Mouse (Mus musculus): Measurements from ENCODE around the gene Gm8122. TPM values are rescaled to one million over a fixed set of nuclear protein-coding genes. Genes with fewer than 3 reads are reported as not detected.
"Not testable (repeated sequence)": the region's sequence is repeated elsewhere in the genome, so short reads cannot be mapped to it uniquely, and the experiment has no call there.

Gm8122 gene
- polyA plus RNA-seq, 1 experiment = not detected

DNA sequence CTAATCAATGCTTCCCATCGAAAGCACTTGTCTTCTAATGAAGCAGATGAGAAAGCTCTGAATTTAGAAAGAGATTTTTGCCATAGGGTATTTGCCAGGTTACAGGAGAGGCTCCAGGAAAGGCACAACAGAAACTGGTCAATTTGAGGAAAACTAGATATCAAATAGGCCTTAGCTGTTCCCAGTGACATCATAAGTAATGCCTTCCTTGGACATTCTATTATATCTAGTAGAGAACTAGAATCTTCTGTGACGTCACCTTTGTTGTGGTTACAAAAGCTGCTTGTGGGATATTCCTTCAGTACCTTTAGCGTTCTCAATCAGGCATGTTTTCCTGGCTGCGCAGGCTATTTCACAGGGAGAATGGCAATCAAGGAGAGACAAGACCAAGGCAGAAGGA, 23.2 kb upstream of the Gm8122 start, which contains the start of gene Gm8126:
TSS of gene Gm8126 (plus strand) at position 301 of the 400 bp plus-strand sequence.
- H3K4me3 ChIP-seq (ENCODE audit: low read depth, low read length); H3K9ac ChIP-seq (ENCODE audit: low read depth, poor library complexity, severe bottlenecking); H3K36me3 ChIP-seq (ENCODE audit: control insufficient read depth, insufficient read depth, low read length, poor library complexity, severe bottlenecking); H3K27ac ChIP-seq (ENCODE audit: insufficient read depth, low read length); H3K4me1 ChIP-seq (ENCODE audit: control insufficient read depth, insufficient read depth, low read length); H3K27me3 ChIP-seq (ENCODE audit: control insufficient read depth, insufficient read depth, low read length, poor library complexity, severe bottlenecking); H3K9me3 ChIP-seq (replicated peaks; ENCODE audit: control insufficient read depth, insufficient read depth, low read length, poor library complexity, severe bottlenecking): not testable (repeated sequence)

DNA sequence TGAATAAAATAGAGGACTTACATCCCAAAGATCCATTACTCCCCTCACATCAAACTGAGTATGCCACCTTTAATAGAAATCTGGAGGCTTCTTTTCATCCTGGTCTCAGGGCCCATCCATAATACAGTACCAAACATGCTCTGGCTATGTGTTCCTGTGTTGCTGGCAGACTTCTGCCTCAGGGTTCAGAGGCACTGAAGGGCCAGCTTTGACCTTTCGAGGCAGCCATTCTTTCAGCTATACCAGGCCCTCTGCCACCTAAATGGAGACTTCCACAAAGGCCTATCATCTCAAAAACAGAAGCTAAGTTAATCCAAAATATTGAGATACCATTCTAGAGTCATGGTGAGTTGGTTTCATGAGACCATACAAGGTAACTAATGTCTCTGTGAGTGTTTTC, 21.4 kb upstream of the Gm8122 start:
- not testable (repeated sequence) for H3K36me3 ChIP-seq (ENCODE audit: control insufficient read depth, insufficient read depth, low read length, poor library complexity, severe bottlenecking); H3K27ac ChIP-seq (ENCODE audit: insufficient read depth, low read length); H3K9ac ChIP-seq (ENCODE audit: low read depth, poor library complexity, severe bottlenecking); H3K27me3 ChIP-seq (ENCODE audit: control insufficient read depth, insufficient read depth, low read length, poor library complexity, severe bottlenecking); H3K9me3 ChIP-seq (replicated peaks; ENCODE audit: control insufficient read depth, insufficient read depth, low read length, poor library complexity, severe bottlenecking); H3K4me3 ChIP-seq (ENCODE audit: low read depth, low read length); H3K4me1 ChIP-seq (ENCODE audit: control insufficient read depth, insufficient read depth, low read length)

DNA sequence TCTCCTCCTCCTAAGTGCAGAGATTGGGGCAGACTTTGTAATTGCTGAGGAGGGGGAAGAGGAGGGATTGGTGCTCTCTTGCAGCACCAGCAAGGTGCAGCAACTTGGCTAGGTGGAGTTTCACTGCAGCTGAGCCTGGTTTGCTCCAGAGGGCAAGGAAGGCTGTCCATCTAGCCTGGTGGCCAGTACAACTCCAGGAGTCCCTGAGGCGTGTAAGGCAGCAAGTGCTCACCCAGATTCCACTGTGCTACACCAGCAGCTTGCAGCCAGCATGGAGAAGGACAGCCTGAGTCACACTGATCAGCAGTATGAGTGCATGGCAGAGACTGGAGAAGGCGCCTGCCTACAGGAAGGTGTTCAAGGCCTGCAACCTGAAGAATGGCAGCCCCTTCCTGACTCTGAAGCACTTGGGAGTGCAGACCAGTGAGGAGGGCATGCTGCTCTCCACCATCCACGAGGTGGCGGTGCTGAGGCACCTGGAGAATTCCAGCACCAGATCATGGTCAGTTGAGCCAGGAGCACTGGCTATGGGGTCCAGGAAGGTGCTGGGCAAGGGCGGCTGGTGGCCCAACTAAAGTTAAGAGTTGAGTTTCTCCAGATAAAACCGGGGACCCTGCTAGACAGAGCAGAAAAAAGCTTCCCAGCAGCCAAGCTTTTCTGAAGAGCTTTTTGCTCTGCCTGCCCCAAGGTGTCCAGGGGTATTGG, 15.6 kb upstream of the Gm8122 start:
- not testable (repeated sequence) for H3K9me3 ChIP-seq (replicated peaks; ENCODE audit: control insufficient read depth, insufficient read depth, low read length, poor library complexity, severe bottlenecking); H3K4me1 ChIP-seq (ENCODE audit: control insufficient read depth, insufficient read depth, low read length); H3K36me3 ChIP-seq (ENCODE audit: control insufficient read depth, insufficient read depth, low read length, poor library complexity, severe bottlenecking); H3K27me3 ChIP-seq (ENCODE audit: control insufficient read depth, insufficient read depth, low read length, poor library complexity, severe bottlenecking); H3K4me3 ChIP-seq (ENCODE audit: low read depth, low read length); H3K9ac ChIP-seq (ENCODE audit: low read depth, poor library complexity, severe bottlenecking); H3K27ac ChIP-seq (ENCODE audit: insufficient read depth, low read length)

DNA sequence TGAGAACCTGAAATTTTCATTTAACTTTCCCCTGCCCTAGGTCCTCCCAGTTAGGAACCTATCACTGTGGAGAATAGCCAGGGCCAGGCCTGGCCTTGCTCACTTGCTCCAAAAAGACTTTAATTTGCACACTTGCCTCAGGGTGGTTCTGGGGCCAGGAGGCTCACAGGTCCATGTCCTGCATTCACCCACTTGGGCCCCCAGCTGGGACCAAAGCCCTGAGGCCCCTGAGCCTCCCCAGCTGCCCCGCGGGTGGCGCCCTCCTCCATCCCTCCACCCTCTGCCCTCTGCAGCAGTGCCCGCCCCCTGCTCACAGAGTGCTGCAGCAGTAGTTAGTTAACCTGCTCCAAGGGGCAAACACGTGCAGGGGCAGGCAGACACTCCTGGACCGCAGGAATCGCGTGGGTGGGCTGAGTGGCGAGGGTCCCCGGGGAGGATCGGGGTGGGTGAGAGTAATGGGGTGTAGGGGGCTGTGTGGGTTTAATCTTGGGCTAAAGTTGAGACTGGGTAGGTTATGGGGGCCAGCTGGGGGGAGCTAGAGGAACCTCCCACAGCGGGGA, 14.6 kb upstream of the Gm8122 start:
- H3K36me3 ChIP-seq (ENCODE audit: control insufficient read depth, insufficient read depth, low read length, poor library complexity, severe bottlenecking); H3K9ac ChIP-seq (ENCODE audit: low read depth, poor library complexity, severe bottlenecking); H3K4me3 ChIP-seq (ENCODE audit: low read depth, low read length); H3K27me3 ChIP-seq (ENCODE audit: control insufficient read depth, insufficient read depth, low read length, poor library complexity, severe bottlenecking); H3K27ac ChIP-seq (ENCODE audit: insufficient read depth, low read length); H3K4me1 ChIP-seq (ENCODE audit: control insufficient read depth, insufficient read depth, low read length); H3K9me3 ChIP-seq (replicated peaks; ENCODE audit: control insufficient read depth, insufficient read depth, low read length, poor library complexity, severe bottlenecking): not testable (repeated sequence)

DNA sequence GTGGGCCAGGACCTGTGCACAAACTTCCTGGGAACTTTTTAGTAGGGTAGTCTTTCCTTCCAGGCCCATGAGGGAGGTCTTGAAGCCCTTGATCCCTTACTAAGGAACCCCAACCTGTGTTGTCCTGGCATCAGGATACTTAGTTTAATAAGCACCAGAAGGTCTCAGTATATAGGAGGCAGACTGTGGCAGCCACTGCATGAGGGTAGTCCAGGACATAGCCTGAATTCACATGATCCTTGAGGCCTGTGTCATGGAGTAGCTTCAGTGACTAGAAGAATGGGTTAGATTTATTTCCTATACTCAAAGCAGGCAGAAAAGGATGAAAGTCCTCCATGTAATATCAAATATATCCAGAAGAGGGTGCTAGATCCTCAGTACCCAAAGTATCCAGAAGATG, 2.7 kb upstream of the Gm8122 start:
- not testable (repeated sequence) for H3K27me3 ChIP-seq (ENCODE audit: control insufficient read depth, insufficient read depth, low read length, poor library complexity, severe bottlenecking); H3K36me3 ChIP-seq (ENCODE audit: control insufficient read depth, insufficient read depth, low read length, poor library complexity, severe bottlenecking); H3K27ac ChIP-seq (ENCODE audit: insufficient read depth, low read length); H3K9ac ChIP-seq (ENCODE audit: low read depth, poor library complexity, severe bottlenecking); H3K4me1 ChIP-seq (ENCODE audit: control insufficient read depth, insufficient read depth, low read length); H3K4me3 ChIP-seq (ENCODE audit: low read depth, low read length); H3K9me3 ChIP-seq (replicated peaks; ENCODE audit: control insufficient read depth, insufficient read depth, low read length, poor library complexity, severe bottlenecking)

Other genes starting within 250 kb of the Gm8122 start
- not detected in 2 replicates for gene Gm8082, start 241.7 kb downstream of the Gm8122 start, polyA plus RNA-seq (2011; ENCODE audit: insufficient read depth, insufficient read length, low read depth, missing spikeins)
- not detected in 2 replicates for gene Gm10376, start 219.7 kb downstream of the Gm8122 start, polyA plus RNA-seq (2011; ENCODE audit: insufficient read depth, insufficient read length, low read depth, missing spikeins)
- gene Gm8094, start 158.7 kb downstream of the Gm8122 start, polyA plus RNA-seq (2011; ENCODE audit: insufficient read depth, insufficient read length, low read depth, missing spikeins) = not detected in 2 replicates
- not detected in 2 replicates for gene Gm8104, start 134.7 kb downstream of the Gm8122 start, polyA plus RNA-seq (2011; ENCODE audit: insufficient read depth, insufficient read length, low read depth, missing spikeins)
- not detected in 2 replicates for gene Gm7233, start 55.4 kb downstream of the Gm8122 start, polyA plus RNA-seq (2011; ENCODE audit: insufficient read depth, insufficient read length, low read depth, missing spikeins)
- not detected in 2 replicates for gene Gm8126, start 23.3 kb upstream of the Gm8122 start, polyA plus RNA-seq (2011; ENCODE audit: insufficient read depth, insufficient read length, low read depth, missing spikeins)
- 0.60 and 0.82 TPM in 2 replicates for gene Gm9732, start 39.7 kb upstream of the Gm8122 start, polyA plus RNA-seq (2011; ENCODE audit: insufficient read depth, insufficient read length, low read depth, missing spikeins)
- not detected in 2 replicates for gene Gm8127, start 58.5 kb upstream of the Gm8122 start, polyA plus RNA-seq (2011; ENCODE audit: insufficient read depth, insufficient read length, low read depth, missing spikeins)
- not detected in 2 replicates for gene 1700001F09Rik, start 112.5 kb upstream of the Gm8122 start, polyA plus RNA-seq (2011; ENCODE audit: insufficient read depth, insufficient read length, low read depth, missing spikeins)
- gene Gm8138, start 181.0 kb upstream of the Gm8122 start, polyA plus RNA-seq (2011; ENCODE audit: insufficient read depth, insufficient read length, low read depth, missing spikeins) = not detected in 2 replicates